Mouse (Mus musculus) T-helper 17 cell (primary cell): ENCODE data around the gene Lamc2.

ENCODE experiments used
- in situ Hi-C, 2 experiments: fragments of 300-600 bp; cut with MboI, MseI; formaldehyde crosslinking; loops; 1 replicate in 1 of 2; 2 replicates in 1 of 2; pipeline ENCODE4 v1.15.1; 2025; ENCODE audit warnings: high pct_unique_total_duplicates in 2 of 2

Gene Lamc2

GRCm38 (mm10) chr1:153129992-153130713 is 56.1 kb downstream of the Lamc2 start:
- in situ Hi-C loops = loop anchor here in 1 of 2 experiments (10.0 kb wide), 1 partner anchor 575 kb away; no protein-coding TSS in a partner anchor

- in situ Hi-C loops = no loop called here
Observed at GRCm38 (mm10) chr1:153128780-153129179, 57.5 kb downstream of the Lamc2 start.

- in situ Hi-C loops = no loop called here
Observed at GRCm38 (mm10) chr1:153127622-153128021, 58.6 kb downstream of the Lamc2 start.

GRCm38 (mm10) chr1:153126491-153127381 is 59.5 kb downstream of the Lamc2 start:
- in situ Hi-C loops = no loop called here

GRCm38 (mm10) chr1:153125287-153126275 is 60.7 kb downstream of the Lamc2 start:
- in situ Hi-C loops = no loop called here

- in situ Hi-C loops = loop anchor here in 1 of 2 experiments (5.0 kb wide), 1 partner anchor 63 kb away; the partner anchor contains the start of gene Lamc2
Observed at GRCm38 (mm10) chr1:153124502-153124901, 61.7 kb downstream of the Lamc2 start.

- in situ Hi-C loops = loop anchor here in 1 of 2 experiments (5.0 kb wide), 1 partner anchor 65 kb away; the partner anchor contains the start of gene Lamc2
Observed at GRCm38 (mm10) chr1:153122764-153123163, 63.5 kb downstream of the Lamc2 start.

- in situ Hi-C loops = loop anchor here in 1 of 2 experiments (5.0 kb wide), 1 partner anchor 66 kb away; the partner anchor contains the start of gene Lamc2
Observed at GRCm38 (mm10) chr1:153121320-153121719, 64.9 kb downstream of the Lamc2 start.

- in situ Hi-C loops = loop anchor here in 1 of 2 experiments (5.0 kb wide), 1 partner anchor 67 kb away; the partner anchor contains the start of gene Lamc2
Observed at GRCm38 (mm10) chr1:153120544-153120943, 65.7 kb downstream of the Lamc2 start.

- in situ Hi-C loops = no loop called here
Observed at GRCm38 (mm10) chr1:153115315-153115714, 70.9 kb downstream of the Lamc2 start.

GRCm38 (mm10) chr1:153111596-153111995 is 74.7 kb downstream of the Lamc2 start:
- in situ Hi-C loops = no loop called here

GRCm38 (mm10) chr1:153109836-153110235 is 76.4 kb downstream of the Lamc2 start:
- in situ Hi-C loops = loop anchor here in 1 of 2 experiments (10.0 kb wide), 1 partner anchor 75 kb away; the partner anchor contains the start of gene Lamc2

- in situ Hi-C loops = loop anchor here in 1 of 2 experiments (10.0 kb wide), 1 partner anchor 75 kb away; the partner anchor contains the start of gene Lamc2
Observed at GRCm38 (mm10) chr1:153109346-153109745, 76.9 kb downstream of the Lamc2 start.

- in situ Hi-C loops = loop anchor here in 1 of 2 experiments (10.0 kb wide), 1 partner anchor 77 kb away; the partner anchor contains the start of gene Lamc2
Observed at GRCm38 (mm10) chr1:153107866-153108265, 78.4 kb downstream of the Lamc2 start.

GRCm38 (mm10) chr1:153104804-153105203 is 81.4 kb downstream of the Lamc2 start:
- in situ Hi-C loops = loop anchor here in 1 of 2 experiments (10.0 kb wide), 1 partner anchor 80 kb away; the partner anchor contains the start of gene Lamc2

- in situ Hi-C loops = loop anchor here in 1 of 2 experiments (10.0 kb wide), 1 partner anchor 82 kb away; the partner anchor contains the start of gene Lamc2
Observed at GRCm38 (mm10) chr1:153103186-153103554, 83.1 kb downstream of the Lamc2 start.

- in situ Hi-C loops = loop anchor here in 1 of 2 experiments (10.0 kb wide), 1 partner anchor 82 kb away; the partner anchor contains the start of gene Lamc2
Observed at GRCm38 (mm10) chr1:153102296-153103185, 83.7 kb downstream of the Lamc2 start.

- in situ Hi-C loops = loop anchor here in 1 of 2 experiments (10.0 kb wide), 1 partner anchor 83 kb away; the partner anchor contains the start of gene Lamc2
Observed at GRCm38 (mm10) chr1:153101327-153101880, 84.8 kb downstream of the Lamc2 start.

GRCm38 (mm10) chr1:153100912-153101311 is 85.3 kb downstream of the Lamc2 start:
- in situ Hi-C loops = loop anchor here in 1 of 2 experiments (10.0 kb wide), 1 partner anchor 84 kb away; the partner anchor contains the start of gene Lamc2
